Mouse (Mus musculus) spleen, adult 2 months (tissue): Measurements from ENCODE around the gene Ccdc8. TPM values are rescaled to one million over a fixed set of nuclear protein-coding genes. Genes with fewer than 3 reads are reported as not detected.

ENCODE experiments used
- DNase-seq, 2 experiments: peaks; one replicate each; pipeline versions ENCODE4 v3.0.0 to v3.0.0-alpha.2; 2012 to 2021; ENCODE audit warnings: low spot score in 2 of 2, low read depth in 1 of 2
- H3K27ac ChIP-seq: fragments of 200-500 bp; 2 replicates; pipeline ENCODE4 v1.5.1; 2012; ENCODE audit warnings: low read length, inconsistent platforms; ENCODE audit not compliant: insufficient read depth
- H3K27me3 ChIP-seq: fragments of 200-500 bp; 2 replicates; pipeline ENCODE4 v1.6.1; 2012; ENCODE audit warnings: mild to moderate bottlenecking, moderate library complexity, low read length, inconsistent platforms; ENCODE audit not compliant: control insufficient read depth, insufficient read depth
- H3K36me3 ChIP-seq: fragments of 200-500 bp; 2 replicates; pipeline ENCODE4 v1.6.1; 2012; ENCODE audit warnings: mild to moderate bottlenecking, low read length, inconsistent platforms; ENCODE audit not compliant: control insufficient read depth, insufficient read depth
- H3K4me1 ChIP-seq: fragments of 200-500 bp; 2 replicates; pipeline ENCODE4 v1.6.1; 2011; ENCODE audit warnings: inconsistent platforms; ENCODE audit not compliant: control insufficient read depth, insufficient read depth, insufficient read length
- H3K4me3 ChIP-seq: fragments of 200-500 bp; 2 replicates; pipeline ENCODE4 v1.5.1; 2011; ENCODE audit warnings: mild to moderate bottlenecking, inconsistent platforms; ENCODE audit not compliant: insufficient read depth, insufficient read length; ENCODE audit errors: extremely low read depth
- CTCF ChIP-seq: fragments of 200-500 bp; IDR thresholded peaks from 2 replicates; pipeline ENCODE4 v1.5.1; 2011; ENCODE audit warnings: mild to moderate bottlenecking, inconsistent platforms; ENCODE audit not compliant: insufficient read depth, insufficient read length, insufficient replicate concordance; ENCODE audit errors: extremely low read depth
- POLR2A ChIP-seq: fragments of 200-500 bp; IDR thresholded peaks from 2 replicates; pipeline ENCODE4 v1.6.1; 2011; ENCODE audit warnings: low read depth, low read length, inconsistent platforms
- WGBS: fragments of 180-500 bp; shearing (Covaris S2); methylation state at CpG from one replicate; pipeline ENCODE4 v1.1.7; 2018; 5-methylcytosine and 5-hydroxymethylcytosine counted together
- polyA plus RNA-seq: library from polyadenylated mRNA; depleted of rRNA; stranded (reverse); fragments of >200 nt; gene quantifications from 2 replicates; pipeline ENCODE4 v1.2.3, GENCODE M21; 2012

Ccdc8 gene
- polyA plus RNA-seq, 1 experiment, result 2.2 TPM

- H3K27ac ChIP-seq, result peak overlapping the region; percentile 87
- H3K36me3 ChIP-seq, result peaks cover 25% of the 10 kb centered on the region
- no peak for DNase-seq
- H3K27me3 ChIP-seq, result no peaks in the 10 kb centered on the region
- TF ChIP-seq CTCF, result no peak
- no peak for TF ChIP-seq POLR2A
- H3K4me1 ChIP-seq, result peaks cover 40% of the 10 kb centered on the region
- 35% methylated on average over 4 of the region's 4 CpGs for WGBS
- peak overlapping the region; percentile 51 for H3K4me3 ChIP-seq
These were observed 31.2 kb downstream of the Ccdc8 start for GRCm38 (mm10) chr7:17023701-17024100.

GRCm38 (mm10) chr7:17024141-17024540 lies 31.6 kb downstream of the Ccdc8 start:
- peaks cover 25% of the 10 kb centered on the region for H3K36me3 ChIP-seq
- WGBS, result 23% methylated on average over 6 of the region's 6 CpGs
- no peak for TF ChIP-seq POLR2A
- TF ChIP-seq CTCF, result no peak
- peak overlapping the region; percentile 87 for H3K27ac ChIP-seq
- no peaks in the 10 kb centered on the region for H3K27me3 ChIP-seq
- H3K4me1 ChIP-seq, result peaks cover 40% of the 10 kb centered on the region
- H3K4me3 ChIP-seq, result peak overlapping the region; percentile 51
- no peak for DNase-seq

- TF ChIP-seq POLR2A (no peak; the same call in 1 of the 2 replicates), CTCF (no peak)
- 28% methylated on average over 10 of the region's 10 CpGs for WGBS
- Histone ChIP-seq H3K4me3 (peak overlapping the region; percentile 51), H3K27ac (peak overlapping the region; percentile 87), H3K27me3 (no peaks in the 10 kb centered on the region), H3K4me1 (peaks cover 40% of the 10 kb centered on the region), H3K36me3 (peaks cover 22% of the 10 kb centered on the region)
- DNase-seq, result peak; percentile 9 to 66
These were observed 32.5 kb downstream of the Ccdc8 start for GRCm38 (mm10) chr7:17024814-17025504.

GRCm38 (mm10) chr7:17025505-17025894 lies 33.0 kb downstream of the Ccdc8 start:
- WGBS, result 19% methylated on average over 4 of the region's 4 CpGs
- no peak overlapping the region for H3K4me3 ChIP-seq
- no peaks in the 10 kb centered on the region for H3K27me3 ChIP-seq
- no peak for DNase-seq
- H3K4me1 ChIP-seq, result peaks cover 40% of the 10 kb centered on the region
- H3K36me3 ChIP-seq, result peaks cover 17% of the 10 kb centered on the region
- TF ChIP-seq CTCF, result no peak
- TF ChIP-seq POLR2A, result no peak
- peak overlapping the region; percentile 87 for H3K27ac ChIP-seq

GRCm38 (mm10) chr7:17025896-17026622 lies 33.6 kb downstream of the Ccdc8 start:
- peak overlapping the region; percentile 14; the same call in 1 of the 2 replicates for H3K4me3 ChIP-seq

GRCm38 (mm10) chr7:17026710-17027587 lies 34.4 kb downstream of the Ccdc8 start:
- WGBS, result 2% methylated on average over 24 of the region's 24 CpGs
- Histone ChIP-seq H3K4me3 (peak overlapping the region; percentile 97), H3K36me3 (peaks cover 6% of the 10 kb centered on the region), H3K27ac (peak overlapping the region; percentile 87), H3K4me1 (peaks cover 40% of the 10 kb centered on the region), H3K27me3 (no peaks in the 10 kb centered on the region)
- DNase-seq, result peak; percentile 40 to 43
- TF ChIP-seq POLR2A (no peak), CTCF (no peak; the same call in 1 of the 2 replicates)

More at GRCm38 (mm10) chr7:17025896-17026622, 33.6 kb downstream of the Ccdc8 start:
- no peak for TF ChIP-seq POLR2A
- no peak for TF ChIP-seq CTCF
- H3K36me3 ChIP-seq, result peaks cover 13% of the 10 kb centered on the region
- no peaks in the 10 kb centered on the region for H3K27me3 ChIP-seq
- H3K27ac ChIP-seq, result peak overlapping the region; percentile 87
- H3K4me1 ChIP-seq, result peaks cover 40% of the 10 kb centered on the region
- DNase-seq, result no peak
- 45% methylated on average over 9 of the region's 9 CpGs for WGBS
